Mouse (Mus musculus) cerebellum, adult 2 months (tissue): ENCODE measurements at regions not wholly inside any gene's neighbourhood (a gene's known extent, or its start where the extent isn't known, plus 50 kb on each side); places are given as distances from the start of the nearest gene placed in this dataset.

Experiments
- CTCF ChIP-seq: fragments of 200-500 bp; IDR thresholded peaks from 2 replicates; pipeline ENCODE4 v1.5.1; 2011; ENCODE audit warnings: low read depth, mild to moderate bottlenecking, control low read depth, low read length, moderate library complexity, borderline replicate concordance; ENCODE audit not compliant: insufficient read depth
- POLR2A ChIP-seq: fragments of 200-500 bp; IDR thresholded peaks from 2 replicates; pipeline ENCODE4 v1.6.1; 2011; ENCODE audit warnings: low read length, control low read depth, borderline replicate concordance; ENCODE audit not compliant: insufficient read depth

GRCm38 (mm10) chr3:51024655-51025054 is 199.6 kb upstream of the Noct start:
- TF ChIP-seq CTCF (no peak), POLR2A (no peak)
